Mouse (Mus musculus) heart, postnatal 0 days (tissue): Measurements from ENCODE around the gene Neurl1b.
A peak's percentile ranks its signal among the peaks of the same experiment; 100 is the strongest.

Experiments
- CTCF ChIP-seq: IDR thresholded peaks from 2 replicates; pipeline ENCODE4 v1.5.1; 2016; ENCODE audit warnings: antibody characterized with exemption, control low read depth, low read depth
- EP300 ChIP-seq: IDR thresholded peaks from 2 replicates; pipeline ENCODE4 v1.6.1; 2016; ENCODE audit warnings: antibody characterized with exemption, low read depth

- TF ChIP-seq CTCF: peak; percentile 79
- TF ChIP-seq EP300: 0 out of 2 replicates have a peak, but pooled peaks have one; percentile 27
Observed at GRCm38 (mm10) chr17:26370521-26371245, 43.9 kb upstream of the Neurl1b start.
